Mouse (Mus musculus) E14TG2a.4 (cell line): ENCODE results near the gene Cxcl15.
"Not testable (repeated sequence)": the region's sequence is repeated elsewhere in the genome, so short reads cannot be mapped to it uniquely, and the experiment has no call there.

Experiments
- H3K27me3 ChIP-seq: 2 replicates; pipeline ENCODE4 v1.6.1; 2014; ENCODE audit warnings: low read length, control low read depth; ENCODE audit not compliant: insufficient read depth
- H3K36me3 ChIP-seq: 2 replicates; pipeline ENCODE4 v1.6.1; 2014; ENCODE audit warnings: low read length, control low read depth; ENCODE audit not compliant: insufficient read depth
- H3K4me1 ChIP-seq: replicated peaks from 2 replicates; pipeline ENCODE4 v1.6.1; 2014; ENCODE audit warnings: low read depth, low read length, control low read depth
- H3K4me3 ChIP-seq: replicated peaks from 2 replicates; pipeline ENCODE4 v1.5.1; 2014; ENCODE audit warnings: mild to moderate bottlenecking, low read length
- H3K9me3 ChIP-seq: 2 replicates; pipeline ENCODE4 v1.6.1; 2014; ENCODE audit warnings: low read length, control low read depth
- CTCF ChIP-seq: conservative IDR thresholded peaks from 2 replicates; pipeline ENCODE4 v1.5.1; 2014; ENCODE audit warnings: low read length
- NANOG ChIP-seq: IDR thresholded peaks from 2 replicates; pipeline ENCODE4 v1.6.1; 2014; ENCODE audit warnings: borderline replicate concordance, low read length, mixed read lengths
- POU5F1 ChIP-seq: IDR thresholded peaks from 2 replicates; pipeline ENCODE4 v1.6.1; 2014; ENCODE audit warnings: low read length, borderline replicate concordance

Gene Cxcl15

GRCm38 (mm10) chr5:90819756-90820155 is 25.4 kb downstream of the Cxcl15 start:
- Histone ChIP-seq H3K4me1 (no peaks in the 10 kb centered on the region), H3K36me3 (no peaks in the 10 kb centered on the region), H3K27me3 (no peaks in the 10 kb centered on the region), H3K4me3 (no peak overlapping the region), H3K9me3 (peaks cover 12% of the 10 kb centered on the region; the same call in 1 of the 2 replicates)
- TF ChIP-seq CTCF (no peak), POU5F1 (no peak), NANOG (no peak)

- TF ChIP-seq NANOG: no peak
- TF ChIP-seq CTCF: no peak
- TF ChIP-seq POU5F1: no peak
- no peaks in the 10 kb centered on the region for H3K9me3 ChIP-seq
- H3K27me3 ChIP-seq: no peaks in the 10 kb centered on the region
- no peak overlapping the region for H3K4me3 ChIP-seq
- no peaks in the 10 kb centered on the region for H3K36me3 ChIP-seq
- H3K4me1 ChIP-seq: no peaks in the 10 kb centered on the region
Measured at GRCm38 (mm10) chr5:90832145-90832767, 37.9 kb downstream of the Cxcl15 start.

GRCm38 (mm10) chr5:90832768-90833388 is 38.5 kb downstream of the Cxcl15 start:
- Histone ChIP-seq H3K36me3 (no peaks in the 10 kb centered on the region), H3K4me3 (no peak overlapping the region), H3K9me3 (no peaks in the 10 kb centered on the region), H3K4me1 (no peaks in the 10 kb centered on the region), H3K27me3 (no peaks in the 10 kb centered on the region)
- TF ChIP-seq CTCF (no peak), POU5F1 (no peak), NANOG (no peak)

DNA sequence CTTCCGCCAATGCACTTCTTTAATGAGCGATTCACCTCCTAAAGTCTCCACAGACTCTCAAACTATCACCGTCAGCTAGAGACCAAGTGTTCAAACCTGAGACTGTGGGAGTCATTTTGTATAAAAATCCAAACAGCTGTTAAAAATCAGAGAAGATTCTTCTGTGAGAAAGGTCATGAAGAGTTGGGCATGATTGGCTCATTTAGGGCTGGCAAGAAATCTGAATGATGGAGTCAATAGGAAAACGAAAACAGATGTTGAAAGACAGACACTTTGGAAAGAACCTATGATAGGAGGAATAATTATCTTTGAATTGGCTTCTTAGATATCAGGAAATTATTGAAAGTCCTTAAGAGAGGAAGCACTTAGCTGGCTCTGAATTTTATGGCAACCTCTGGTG is 40.1 kb downstream of the Cxcl15 start:
- H3K4me1 ChIP-seq: no peaks in the 10 kb centered on the region
- TF ChIP-seq CTCF: no peak
- no peak for TF ChIP-seq NANOG
- no peak for TF ChIP-seq POU5F1
- no peaks in the 10 kb centered on the region for H3K27me3 ChIP-seq
- no peaks in the 10 kb centered on the region for H3K9me3 ChIP-seq
- no peaks in the 10 kb centered on the region for H3K36me3 ChIP-seq
- no peak overlapping the region for H3K4me3 ChIP-seq

- H3K27me3 ChIP-seq: no peaks in the 10 kb centered on the region
- no peak overlapping the region for H3K4me3 ChIP-seq
- no peaks in the 10 kb centered on the region for H3K36me3 ChIP-seq
- peaks cover 7% of the 10 kb centered on the region; the same call in 1 of the 2 replicates for H3K9me3 ChIP-seq
- no peak for TF ChIP-seq NANOG
- TF ChIP-seq CTCF: no peak
- TF ChIP-seq POU5F1: no peak
- H3K4me1 ChIP-seq: no peaks in the 10 kb centered on the region
Measured at GRCm38 (mm10) chr5:90838582-90838981, 44.2 kb downstream of the Cxcl15 start.

DNA sequence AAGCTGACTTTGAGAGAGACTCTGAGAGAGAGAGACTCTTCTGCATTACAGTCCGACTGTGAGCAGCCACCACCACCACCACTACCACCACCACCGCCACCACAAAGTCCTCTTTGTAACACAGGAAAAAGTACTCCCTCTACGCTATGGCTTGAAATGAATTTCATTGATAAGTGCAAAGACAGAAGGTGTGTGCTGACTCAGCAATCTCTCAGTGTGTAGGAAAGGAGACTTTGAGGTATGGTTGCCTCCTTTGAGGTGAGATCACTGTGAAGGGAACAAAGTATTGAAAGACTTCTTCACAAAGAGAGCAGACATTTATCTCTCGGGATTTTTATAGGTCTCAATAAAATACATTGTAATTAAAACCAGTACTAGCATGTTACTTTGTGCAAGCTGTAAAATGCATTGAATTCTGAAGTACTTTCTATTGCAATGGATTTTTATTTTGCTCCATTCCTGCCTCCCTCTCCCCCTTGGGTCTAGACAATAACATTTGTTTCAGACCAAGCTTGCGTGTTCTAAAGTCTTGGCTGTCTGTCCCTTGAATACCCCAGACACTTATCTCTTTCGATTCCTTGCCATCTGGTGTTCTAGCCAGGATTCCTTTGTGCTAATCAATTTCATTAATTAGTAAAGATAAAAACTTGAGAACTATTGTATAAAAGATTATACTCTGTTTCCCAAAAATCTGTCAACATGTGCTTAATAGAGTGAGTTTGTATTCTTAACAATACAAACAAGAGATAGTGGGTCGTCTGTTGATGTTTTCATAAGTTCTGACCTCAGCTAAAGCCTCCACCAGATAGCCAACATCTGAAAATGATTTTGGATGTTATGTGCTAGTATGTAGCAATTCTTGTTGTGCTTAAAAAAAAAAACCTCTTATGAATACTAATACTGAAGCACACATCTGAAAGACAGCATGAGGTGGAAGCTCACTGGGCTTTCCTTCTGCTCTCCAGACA is 46.9 kb downstream of the Cxcl15 start:
- H3K9me3 ChIP-seq: peaks cover 30% of the 10 kb centered on the region
- no peaks in the 10 kb centered on the region for H3K4me1 ChIP-seq
- no peak overlapping the region for H3K4me3 ChIP-seq
- TF ChIP-seq CTCF (no peak), POU5F1 (no peak), NANOG (no peak)
- no peaks in the 10 kb centered on the region for H3K36me3 ChIP-seq
- H3K27me3 ChIP-seq: no peaks in the 10 kb centered on the region

DNA sequence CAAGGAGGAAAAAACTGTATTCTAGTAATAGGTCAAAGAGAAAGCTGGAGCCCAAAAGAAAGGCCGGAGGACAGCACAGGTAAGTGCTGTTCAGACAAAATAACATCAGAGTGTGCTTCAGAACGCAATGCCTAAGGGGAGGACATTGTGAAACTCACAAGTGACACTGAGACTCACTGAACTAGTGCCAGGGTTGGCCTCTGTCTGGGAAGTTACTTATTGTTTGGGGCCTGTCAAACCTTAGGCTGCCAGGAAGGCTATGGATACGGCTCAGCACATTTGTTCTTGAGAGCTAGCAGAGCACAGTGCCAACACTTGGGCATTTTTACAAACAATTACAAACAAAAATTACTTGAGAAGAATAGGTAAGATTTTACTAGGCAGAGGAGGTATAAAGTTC is 49.6 kb downstream of the Cxcl15 start:
- H3K36me3 ChIP-seq: no peaks in the 10 kb centered on the region
- H3K27me3 ChIP-seq: no peaks in the 10 kb centered on the region
- no peak for TF ChIP-seq NANOG
- no peak for TF ChIP-seq POU5F1
- TF ChIP-seq CTCF: no peak
- H3K9me3 ChIP-seq: peaks cover 51% of the 10 kb centered on the region
- no peak overlapping the region for H3K4me3 ChIP-seq
- H3K4me1 ChIP-seq: no peaks in the 10 kb centered on the region

DNA sequence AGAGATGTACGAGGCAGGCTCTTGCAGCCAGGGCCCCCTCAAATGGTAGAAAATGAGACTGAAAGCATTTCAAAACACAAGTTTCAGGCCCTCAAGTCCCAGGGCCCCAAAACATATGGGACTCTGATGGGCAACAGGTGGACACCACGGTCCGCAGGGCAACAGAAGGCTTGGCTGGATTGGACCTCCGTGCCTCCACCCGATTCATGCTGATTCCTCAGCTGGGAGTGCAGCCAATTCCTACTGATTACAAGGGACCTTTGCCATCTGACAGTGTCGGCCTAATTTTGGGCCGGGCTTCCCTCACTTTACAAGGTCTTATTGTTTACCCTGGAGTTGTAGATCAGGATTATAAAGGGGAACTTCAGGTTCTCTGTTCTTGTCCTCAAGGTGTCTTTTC is 55.8 kb downstream of the Cxcl15 start:
- not testable (repeated sequence) for H3K4me3 ChIP-seq, H3K4me1 ChIP-seq, H3K27me3 ChIP-seq, H3K36me3 ChIP-seq
- peaks cover 75% of the 10 kb centered on the region for H3K9me3 ChIP-seq

DNA sequence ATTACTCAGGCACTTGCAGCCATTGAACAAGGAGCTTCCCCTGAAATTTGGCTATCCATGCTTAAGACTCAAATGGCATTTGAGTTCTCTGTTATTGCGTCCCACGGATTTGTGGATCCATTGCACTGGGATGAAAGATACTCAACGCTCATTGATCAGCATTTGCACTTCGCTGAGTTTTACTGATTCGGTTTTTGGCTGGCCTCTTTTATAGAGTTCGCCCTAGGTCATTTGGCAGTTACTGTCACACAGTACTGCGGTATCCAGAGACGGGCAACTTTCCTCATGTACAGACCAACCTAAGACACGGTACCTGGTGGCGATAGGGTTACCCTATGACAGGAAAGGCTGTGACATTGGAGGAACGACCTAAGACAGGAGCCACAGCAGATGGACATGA is 57.1 kb downstream of the Cxcl15 start:
- peaks cover 66% of the 10 kb centered on the region for H3K9me3 ChIP-seq
- not testable (repeated sequence) for H3K4me1 ChIP-seq

More for the DNA sequence above, 57.1 kb downstream of the Cxcl15 start:
- not testable (repeated sequence) for H3K27me3 ChIP-seq, H3K36me3 ChIP-seq, H3K4me3 ChIP-seq
